Comparison of ENCODE assay signal across 9 mouse cellular contexts in genomic region chr11:118399891-118400565, GRCm38 (mm10). TPM values are rescaled to one million over a fixed set of nuclear protein-coding genes. Genes with fewer than 3 reads are reported as not detected.
A peak's percentile ranks its signal among the peaks of the same experiment; 100 is the strongest.
DNase-seq lines count a peak whose midpoint lies in the region; ATAC-seq lines count a peak whose summit lies in the region.
"Had no signal": no experiment of that assay in that cellular context is flagged by ENCODE, and none has a peak within 500 bp of the region (broad histone marks: within the 10 kb centered on the region; RNA-seq: fewer than 3 reads in every experiment).

No protein-coding gene starts in this region.

- H3K4me3 ChIP-seq in forebrain, embryonic 10.5 days = no peak overlapping the region
- no peak overlapping the region for H3K4me3 ChIP-seq in forebrain, embryonic 14.5 days (ENCODE audit: low read depth, low read length)
- H3K4me3 ChIP-seq in neural tube, embryonic 13.5 days = no peak overlapping the region
- H3K4me3 ChIP-seq in limb, embryonic 12.5 days (replicated peaks) = no peak overlapping the region
- no peak overlapping the region for H3K4me3 ChIP-seq in neural tube, embryonic 15.5 days (replicated peaks)

- H3K4me2 ChIP-seq in forebrain, embryonic 14.5 days (ENCODE audit: low read length) = no peak overlapping the region
- H3K4me2 ChIP-seq in neural tube, embryonic 13.5 days = no peak overlapping the region
- peak overlapping the region; percentile 32 for H3K4me2 ChIP-seq in limb, embryonic 12.5 days
- H3K4me2 ChIP-seq in neural tube, embryonic 15.5 days = peak overlapping the region; percentile 6; the same call in 1 of the 2 replicates

- WGBS in forebrain, embryonic 10.5 days = 77% methylated on average over 5 of the region's 5 CpGs
- whole genome bisulfite sequencing in forebrain, embryonic 14.5 days = 77% methylated on average over 5 of the region's 5 CpGs
- 69% methylated on average over 5 of the region's 5 CpGs for WGBS in neural tube, embryonic 13.5 days
- 74% methylated on average over 5 of the region's 5 CpGs for WGBS in limb, embryonic 12.5 days
- WGBS in neural tube, embryonic 15.5 days = 72% methylated on average over 5 of the region's 5 CpGs

- no peaks in the 10 kb centered on the region; the same call in 1 of the 2 replicates for H3K9me3 ChIP-seq in forebrain, embryonic 10.5 days
- no peaks in the 10 kb centered on the region for H3K9me3 ChIP-seq in forebrain, embryonic 14.5 days (replicated peaks; ENCODE audit: control insufficient read depth, low read length)
- no peaks in the 10 kb centered on the region for H3K9me3 ChIP-seq in neural tube, embryonic 13.5 days
- H3K9me3 ChIP-seq in limb, embryonic 12.5 days = peaks cover 6% of the 10 kb centered on the region; the same call in 1 of the 2 replicates
- no peaks in the 10 kb centered on the region for H3K9me3 ChIP-seq in neural tube, embryonic 15.5 days (replicated peaks)

- DNase-seq in forebrain, embryonic 10.5 days (ENCODE audit: extremely low spot score, low spot score) = no peak
- no peak for DNase-seq in forebrain, embryonic 14.5 days (ENCODE audit: low spot score)
- no peak for DNase-seq in neural tube, embryonic 10.5 days (ENCODE audit: extremely low spot score, low spot score)
- no peak for DNase-seq in left cerebral cortex, postnatal 36 days (ENCODE audit: low spot score in 2 of 2)
- no peak for DNase-seq in embryo, embryonic 10 days (ENCODE audit: low spot score)
- DNase-seq: adrenal gland, postnatal 36 days had no signal

- intact Hi-C loops in left cerebral cortex, postnatal 36 days (cut with DNase I) = loop anchor here (5.0 kb wide), 1 partner anchor 83 kb away; no protein-coding TSS in a partner anchor

- no peaks in the 10 kb centered on the region for H3K27me3 ChIP-seq in forebrain, embryonic 10.5 days (ENCODE audit: poor library complexity, severe bottlenecking)
- no peaks in the 10 kb centered on the region for H3K27me3 ChIP-seq in forebrain, embryonic 14.5 days (replicated peaks; ENCODE audit: control insufficient read depth, insufficient read depth, low read length)
- H3K27me3 ChIP-seq in neural tube, embryonic 13.5 days = no peaks in the 10 kb centered on the region
- no peaks in the 10 kb centered on the region for H3K27me3 ChIP-seq in limb, embryonic 12.5 days
- H3K27me3 ChIP-seq in neural tube, embryonic 15.5 days (replicated peaks) = no peaks in the 10 kb centered on the region

- 0 out of 2 replicates have a peak, but pooled peaks cover under 1% of the 10 kb centered on the region for H3K36me3 ChIP-seq in forebrain, embryonic 10.5 days (replicated peaks)
- H3K36me3 ChIP-seq in forebrain, embryonic 14.5 days (ENCODE audit: control insufficient read depth, insufficient read depth, low read length) = no peaks in the 10 kb centered on the region
- 0 out of 2 replicates have a peak, but pooled peaks cover 7% of the 10 kb centered on the region for H3K36me3 ChIP-seq in neural tube, embryonic 13.5 days
- peaks cover 9% of the 10 kb centered on the region; the same call in 1 of the 2 replicates for H3K36me3 ChIP-seq in limb, embryonic 12.5 days
- peaks cover 2% of the 10 kb centered on the region; the same call in 1 of the 2 replicates for H3K36me3 ChIP-seq in neural tube, embryonic 15.5 days

- H3K27ac ChIP-seq in forebrain, embryonic 10.5 days = peak overlapping the region; percentile 41; the same call in 1 of the 2 replicates
- no peak overlapping the region for H3K27ac ChIP-seq in forebrain, embryonic 14.5 days (ENCODE audit: low read depth, low read length)
- 0 out of 2 replicates have a peak overlapping the region, but pooled peaks have one; percentile 9 for H3K27ac ChIP-seq in neural tube, embryonic 13.5 days (replicated peaks)
- H3K27ac ChIP-seq in limb, embryonic 12.5 days = peak overlapping the region; percentile 87
- H3K27ac ChIP-seq in neural tube, embryonic 15.5 days (replicated peaks) = no peak overlapping the region; the same call in 1 of the 2 replicates

- H3K9ac ChIP-seq in forebrain, embryonic 14.5 days (ENCODE audit: low read length) = no peak overlapping the region
- no peak overlapping the region for H3K9ac ChIP-seq in neural tube, embryonic 13.5 days
- no peak overlapping the region for H3K9ac ChIP-seq in limb, embryonic 12.5 days (replicated peaks)
- H3K9ac ChIP-seq in neural tube, embryonic 15.5 days (replicated peaks) = no peak overlapping the region

- peaks cover 23% of the 10 kb centered on the region for H3K4me1 ChIP-seq in forebrain, embryonic 10.5 days
- H3K4me1 ChIP-seq in forebrain, embryonic 14.5 days (ENCODE audit: control insufficient read depth, insufficient read depth, low read length) = no peaks in the 10 kb centered on the region
- H3K4me1 ChIP-seq in neural tube, embryonic 13.5 days (replicated peaks) = peaks cover 17% of the 10 kb centered on the region
- peaks cover 33% of the 10 kb centered on the region for H3K4me1 ChIP-seq in limb, embryonic 12.5 days (replicated peaks)
- peaks cover 22% of the 10 kb centered on the region for H3K4me1 ChIP-seq in neural tube, embryonic 15.5 days

- ATAC-seq in forebrain, embryonic 14.5 days = no peak
- ATAC-seq in neural tube, embryonic 13.5 days (ENCODE audit: low read depth) = no peak
- no peak for ATAC-seq in limb, embryonic 12.5 days (ENCODE audit: insufficient number of reproducible peaks, insufficient read depth, low FRiP score, low TSS enrichment, low read depth)
- no peak for ATAC-seq in neural tube, embryonic 15.5 days (ENCODE audit: low FRiP score)

RNA-seq across cellular contexts. Expression of gene Lgals3bp, which starts 1.9 kb away (rescaled TPM):
- 0.47 and 1.0 TPM in 2 replicates for polyA plus RNA-seq in forebrain, embryonic 10.5 days (2016; fragmentation: Nextera tagmentation; extraction: Ambion mirVana)
- polyA plus RNA-seq in forebrain, embryonic 14.5 days (2014; fragmentation: Nextera tagmentation; extraction: Ambion mirVana) = 3.0 TPM in 2 replicates
- polyA plus RNA-seq in neural tube, embryonic 13.5 days (2015; fragmentation: Nextera tagmentation; extraction: Ambion mirVana) = 2.7 and 4.2 TPM in 2 replicates
- 4.1 and 4.3 TPM in 2 replicates for polyA plus RNA-seq in limb, embryonic 12.5 days (2016; fragmentation: Nextera tagmentation; extraction: Ambion mirVana)
- 3.6 and 20.7 TPM in 2 replicates for polyA plus RNA-seq in neural tube, embryonic 15.5 days (2015; fragmentation: Nextera tagmentation; extraction: Ambion mirVana)
- 10 to 100 TPM; 20.5 to 21.2 TPM for total RNA-seq in left cerebral cortex, postnatal 36 days (2021)

RNA-seq across cellular contexts. Expression of gene Cant1, which starts 18.9 kb away (rescaled TPM):
- 19.0 and 19.2 TPM in 2 replicates for polyA plus RNA-seq in forebrain, embryonic 10.5 days (2016; fragmentation: Nextera tagmentation; extraction: Ambion mirVana)
- 21.4 and 22.8 TPM in 2 replicates for polyA plus RNA-seq in forebrain, embryonic 14.5 days (2014; fragmentation: Nextera tagmentation; extraction: Ambion mirVana)
- 25.7 and 28.2 TPM in 2 replicates for polyA plus RNA-seq in neural tube, embryonic 13.5 days (2015; fragmentation: Nextera tagmentation; extraction: Ambion mirVana)
- polyA plus RNA-seq in limb, embryonic 12.5 days (2016; fragmentation: Nextera tagmentation; extraction: Ambion mirVana) = 30.5 and 32.0 TPM in 2 replicates
- polyA plus RNA-seq in neural tube, embryonic 15.5 days (2015; fragmentation: Nextera tagmentation; extraction: Ambion mirVana) = 28.9 and 29.4 TPM in 2 replicates
- total RNA-seq in left cerebral cortex, postnatal 36 days (2021) = 10 to 100 TPM; 36.5 to 37.0 TPM

RNA-seq across cellular contexts. Expression of gene C1qtnf1, which starts 28.0 kb away (rescaled TPM):
- 1.5 and 2.3 TPM in 2 replicates for polyA plus RNA-seq in forebrain, embryonic 10.5 days (2016; fragmentation: Nextera tagmentation; extraction: Ambion mirVana)
- polyA plus RNA-seq in forebrain, embryonic 14.5 days (2014; fragmentation: Nextera tagmentation; extraction: Ambion mirVana) = 2.3 and 3.0 TPM in 2 replicates
- polyA plus RNA-seq in neural tube, embryonic 13.5 days (2015; fragmentation: Nextera tagmentation; extraction: Ambion mirVana) = 4.4 and 4.8 TPM in 2 replicates
- polyA plus RNA-seq in limb, embryonic 12.5 days (2016; fragmentation: Nextera tagmentation; extraction: Ambion mirVana) = 3.4 and 4.8 TPM in 2 replicates
- polyA plus RNA-seq in neural tube, embryonic 15.5 days (2015; fragmentation: Nextera tagmentation; extraction: Ambion mirVana) = 4.8 and 6.7 TPM in 2 replicates
- 1 to 10 TPM; 4.6 to 4.9 TPM for total RNA-seq in left cerebral cortex, postnatal 36 days (2021)

RNA-seq across cellular contexts. Expression of gene Timp2, which starts 44.5 kb away (rescaled TPM):
- polyA plus RNA-seq in forebrain, embryonic 10.5 days (2016; fragmentation: Nextera tagmentation; extraction: Ambion mirVana) = 31.3 and 35.1 TPM in 2 replicates
- 62.9 and 71.7 TPM in 2 replicates for polyA plus RNA-seq in forebrain, embryonic 14.5 days (2014; fragmentation: Nextera tagmentation; extraction: Ambion mirVana)
- polyA plus RNA-seq in neural tube, embryonic 13.5 days (2015; fragmentation: Nextera tagmentation; extraction: Ambion mirVana) = 56.4 and 57.5 TPM in 2 replicates
- 77.6 and 91.3 TPM in 2 replicates for polyA plus RNA-seq in limb, embryonic 12.5 days (2016; fragmentation: Nextera tagmentation; extraction: Ambion mirVana)
- 84.6 and 86.6 TPM in 2 replicates for polyA plus RNA-seq in neural tube, embryonic 15.5 days (2015; fragmentation: Nextera tagmentation; extraction: Ambion mirVana)
- total RNA-seq in left cerebral cortex, postnatal 36 days (2021) = 100 to 1,000 TPM; 214 to 247 TPM

RNA-seq across cellular contexts. Expression of gene Cep295nl, which starts 57.7 kb away (rescaled TPM):
- polyA plus RNA-seq in forebrain, embryonic 10.5 days (2016; fragmentation: Nextera tagmentation; extraction: Ambion mirVana) = 0.16 and 0.26 TPM in 2 replicates
- 0.11 TPM in 2 replicates for polyA plus RNA-seq in forebrain, embryonic 14.5 days (2014; fragmentation: Nextera tagmentation; extraction: Ambion mirVana)
- polyA plus RNA-seq in neural tube, embryonic 13.5 days (2015; fragmentation: Nextera tagmentation; extraction: Ambion mirVana) = 0.13 TPM in 1 of 2 replicates, not detected in the other
- polyA plus RNA-seq in limb, embryonic 12.5 days (2016; fragmentation: Nextera tagmentation; extraction: Ambion mirVana) = 0.59 and 0.60 TPM in 2 replicates
- polyA plus RNA-seq in neural tube, embryonic 15.5 days (2015; fragmentation: Nextera tagmentation; extraction: Ambion mirVana) = 0.18 and 0.37 TPM in 2 replicates
- 1 to 10 TPM; 1.3 to 1.8 TPM for total RNA-seq in left cerebral cortex, postnatal 36 days (2021)

Comparison
In these comparisons a context has a peak if more than half of its experiments do, and no peak if none do; other contexts are left out.
1. H3K27ac ChIP-seq: peak in forebrain, embryonic 10.5 days (single experiment), neural tube, embryonic 13.5 days (single experiment) and limb, embryonic 12.5 days (single experiment); none in forebrain, embryonic 14.5 days (single experiment) and neural tube, embryonic 15.5 days (single experiment).
2. H3K4me2 ChIP-seq: peak in limb, embryonic 12.5 days (single experiment) and neural tube, embryonic 15.5 days (single experiment); none in forebrain, embryonic 14.5 days (single experiment) and neural tube, embryonic 13.5 days (single experiment).